ENCODE assay signal across 8 mouse cellular contexts in genomic region chr16:17891567-17891959, GRCm38 (mm10). TPM values are rescaled to one million over a fixed set of nuclear protein-coding genes. Genes with fewer than 3 reads are reported as not detected.
A peak's percentile ranks its signal among the peaks of the same experiment; 100 is the strongest.
DNase-seq lines count a peak whose midpoint lies in the region; ATAC-seq and TF ChIP-seq lines count a peak whose summit lies in the region.

TSS of gene Gm20518 (minus strand) at chr16:17891671.

- H3K4me1 ChIP-seq in G1E (ENCODE audit: insufficient read depth, low read depth, low read length) = peaks cover 26% of the 10 kb centered on the region
- H3K4me1 ChIP-seq in forebrain, postnatal 0 days (ENCODE audit: insufficient read depth) = peaks cover 14% of the 10 kb centered on the region
- H3K4me1 ChIP-seq in lung, embryonic 16.5 days (replicated peaks; ENCODE audit: control insufficient read depth, insufficient read depth, low read length) = peaks cover 18% of the 10 kb centered on the region

- peaks cover 19% of the 10 kb centered on the region for H3K27me3 ChIP-seq in G1E (ENCODE audit: insufficient read depth, low read length)
- no peaks in the 10 kb centered on the region for H3K27me3 ChIP-seq in forebrain, postnatal 0 days (ENCODE audit: insufficient read depth, low read length)
- H3K27me3 ChIP-seq in lung, embryonic 16.5 days (ENCODE audit: control insufficient read depth, insufficient read depth, low read depth, low read length) = no peaks in the 10 kb centered on the region; the same call in 1 of the 2 replicates

- peak within 1 kb of the TSS; percentile 99 for H3K9ac ChIP-seq in forebrain, postnatal 0 days
- H3K9ac ChIP-seq in lung, embryonic 16.5 days (ENCODE audit: low read length) = peak within 1 kb of the TSS; percentile 100

- TF ChIP-seq CTCF in G1E (IDR thresholded peaks at IDR 0.05; ENCODE audit: low read depth, low read length) = no peak
- TF ChIP-seq CTCF in forebrain, postnatal 0 days (IDR thresholded peaks at IDR 0.05; ENCODE audit: low read depth) = peak; percentile 44

- H3K9me3 ChIP-seq in G1E (replicated peaks) = no peaks in the 10 kb centered on the region
- no peaks in the 10 kb centered on the region for H3K9me3 ChIP-seq in forebrain, postnatal 0 days (ENCODE audit: low read length)
- no peaks in the 10 kb centered on the region for H3K9me3 ChIP-seq in lung, embryonic 16.5 days (ENCODE audit: control insufficient read depth, low read length)

- H3K27ac ChIP-seq in forebrain, postnatal 0 days (ENCODE audit: low read depth, low read length) = peak within 1 kb of the TSS; percentile 98
- H3K27ac ChIP-seq in lung, embryonic 16.5 days (ENCODE audit: low read length) = peak within 1 kb of the TSS; percentile 97

- peak; percentile 100 for DNase-seq in G1E (ENCODE audit: low spot score)
- DNase-seq in cerebellum, adult 18-20 months = peak; percentile 100
- DNase-seq in forebrain, postnatal 0 days = peak; percentile 99
- DNase-seq in layer of hippocampus, adult 9-10 months (ENCODE audit: low spot score) = peak; percentile 93
- DNase-seq in ovary, postnatal 10 days (ENCODE audit: low spot score) = peak; percentile 92
- DNase-seq in thymus, postnatal 10 days (ENCODE audit: low spot score in 2 of 2) = peak; percentile 99 to 100

- H3K4me2 ChIP-seq in forebrain, postnatal 0 days (ENCODE audit: low read depth) = peak within 1 kb of the TSS; percentile 80
- peak within 1 kb of the TSS; percentile 77 for H3K4me2 ChIP-seq in lung, embryonic 16.5 days (ENCODE audit: low read depth, low read length)

- ATAC-seq in G1E (ENCODE audit: extremely low read depth, insufficient number of reproducible peaks, low FRiP score, poor library complexity, severe bottlenecking) = peak; percentile 88
- peak; percentile 98 for ATAC-seq in forebrain, postnatal 0 days
- ATAC-seq in hematopoietic stem cell, adult 5-6 weeks (replicated peaks in 1 of 2; ENCODE audit: insufficient read depth in 1 of 2, low FRiP score in 2 of 2, low TSS enrichment in 1 of 2, low read depth in 1 of 2, poor library complexity in 2 of 2, severe bottlenecking in 2 of 2) = peak; percentile 91 to 95
- peak; percentile 99 for ATAC-seq in lung, embryonic 16.5 days (ENCODE audit: low read depth)

- 1% methylated on average over 38 of the region's 38 CpGs for WGBS in forebrain, postnatal 0 days
- 0% methylated on average over 34 of the region's 38 CpGs for WGBS in lung, embryonic 16.5 days

- peak within 1 kb of the TSS; percentile 99 for H3K4me3 ChIP-seq in G1E (ENCODE audit: low read depth, low read length)
- H3K4me3 ChIP-seq in forebrain, postnatal 0 days (ENCODE audit: low read depth, low read length) = peak within 1 kb of the TSS; percentile 90
- H3K4me3 ChIP-seq in lung, embryonic 16.5 days (ENCODE audit: low read length) = peak within 1 kb of the TSS; percentile 72

- peaks cover 14% of the 10 kb centered on the region for H3K36me3 ChIP-seq in G1E (replicated peaks)
- no peaks in the 10 kb centered on the region for H3K36me3 ChIP-seq in forebrain, postnatal 0 days (ENCODE audit: insufficient read depth)
- H3K36me3 ChIP-seq in lung, embryonic 16.5 days (ENCODE audit: control insufficient read depth, insufficient read depth, low read length) = no peaks in the 10 kb centered on the region

RNA-seq across cellular contexts. Expression of gene Gm20518, which starts in this region (rescaled TPM):
- total RNA-seq in G1E (2014; fragmentation: Nextera tagmentation) (0.75 and 1.0 TPM in 2 replicates), G1E (2017) (0.52 and 1.0 TPM in 2 replicates)
- 0.09 and 0.17 TPM in 2 replicates for polyA plus RNA-seq in G1E (2012)
- 0.76 and 2.1 TPM in 2 replicates for total RNA-seq in forebrain, postnatal 0 days (2014; rRNA removed)
- polyA plus RNA-seq in forebrain, postnatal 0 days (2015; fragmentation: Nextera tagmentation; extraction: Ambion mirVana) = 0.05 and 0.07 TPM in 2 replicates
- 0.25 TPM in 1 of 2 replicates, not detected in the other for total RNA-seq in hematopoietic stem cell, adult 5-6 weeks (2017)
- polyA plus RNA-seq in lung, embryonic 16.5 days (2015; fragmentation: Nextera tagmentation; extraction: Ambion mirVana) = 0.29 and 0.33 TPM in 2 replicates

Comparison
In these comparisons a context has a peak if more than half of its experiments do, and no peak if none do; other contexts are left out.
1. Peak in every context shown above with its lines: DNase-seq, ATAC-seq, H3K4me3 ChIP-seq and H3K27ac ChIP-seq.
2. Peak in ATAC-seq in hematopoietic stem cell, adult 5-6 weeks; RNA of the gene not detected or under 1 TPM.
3. Peak in ATAC-seq, H3K4me3 ChIP-seq, H3K27ac ChIP-seq, H3K9ac ChIP-seq and H3K4me2 ChIP-seq in lung, embryonic 16.5 days; RNA of the gene not detected or under 1 TPM.